Mouse (Mus musculus) myocyte (in vitro differentiated cells): ENCODE results near the gene Hist1h2bg.
"Not testable (repeated sequence)": the region's sequence is repeated elsewhere in the genome, so short reads cannot be mapped to it uniquely, and the experiment has no call there.

Experiments
- CEBPB ChIP-seq: IDR thresholded peaks from 2 replicates; pipeline ENCODE4 v1.6.1; 2011; ENCODE audit warnings: mild to moderate bottlenecking, moderate library complexity; ENCODE audit not compliant: poor library complexity, insufficient read depth, severe bottlenecking
- E2F4 ChIP-seq: IDR thresholded peaks from one replicate; pipeline ENCODE4 v1.6.1; 2011; ENCODE audit warnings: mild to moderate bottlenecking, control low read depth, moderate library complexity; ENCODE audit not compliant: insufficient read depth
- MAX ChIP-seq: IDR thresholded peaks from one replicate; pipeline ENCODE4 v1.6.1; 2011; ENCODE audit warnings: low read depth, mild to moderate bottlenecking, control low read depth
- MYOD1 ChIP-seq, 3 experiments: IDR thresholded peaks; one replicate each; pipeline ENCODE4 v1.6.1; 2011; ENCODE audit warnings: control low read depth in 2 of 3, low read depth in 2 of 3, mild to moderate bottlenecking in 2 of 3, moderate library complexity in 1 of 3; ENCODE audit not compliant: insufficient read length in 2 of 3, control insufficient read depth in 1 of 3
- MYOG ChIP-seq, 3 experiments: IDR thresholded peaks; one replicate each; pipeline ENCODE4 v1.6.1; 2011; ENCODE audit warnings: control low read depth in 2 of 3, low read depth in 2 of 3, mild to moderate bottlenecking in 2 of 3; ENCODE audit not compliant: insufficient read length in 2 of 3, control insufficient read depth in 1 of 3, insufficient read depth in 1 of 3
- POLR2A ChIP-seq: IDR thresholded peaks from one replicate; pipeline ENCODE4 v1.6.1; 2011; ENCODE audit warnings: low read depth, mild to moderate bottlenecking, control low read depth, moderate library complexity; ENCODE audit not compliant: insufficient read length
- POLR2AphosphoS2 ChIP-seq: IDR thresholded peaks from one replicate; pipeline ENCODE4 v1.6.1; 2011; ENCODE audit warnings: low read depth, control low read depth; ENCODE audit not compliant: insufficient read length
- REST ChIP-seq: IDR thresholded peaks from one replicate; pipeline ENCODE4 v1.6.1; 2011; ENCODE audit warnings: mild to moderate bottlenecking, control low read depth, moderate library complexity; ENCODE audit not compliant: insufficient read depth, insufficient read length
- TCF12 ChIP-seq: IDR thresholded peaks from one replicate; pipeline ENCODE4 v1.6.1; 2011; ENCODE audit warnings: mild to moderate bottlenecking, control low read depth; ENCODE audit not compliant: poor library complexity, insufficient read depth, severe bottlenecking
- TCF3 ChIP-seq: IDR thresholded peaks from one replicate; pipeline ENCODE4 v1.6.1; 2011; ENCODE audit warnings: low read depth, control low read depth; ENCODE audit not compliant: insufficient read length
- USF1 ChIP-seq: IDR thresholded peaks from one replicate; pipeline ENCODE4 v1.6.1; 2011; ENCODE audit warnings: low read depth, mild to moderate bottlenecking, control low read depth, moderate library complexity

GRCm38 (mm10) chr13:23535137-23536075, 35.8 kb upstream of the Hist1h2bg start, which contains the start of gene Hist1h3g:
- TF ChIP-seq MYOD1 (IDR thresholded peaks at IDR 0.05; ENCODE audit: control insufficient read depth in 1 of 3, insufficient read length in 2 of 3, low read depth in 2 of 3); MYOG (IDR thresholded peaks at IDR 0.05; ENCODE audit: control insufficient read depth in 1 of 3, insufficient read depth in 1 of 3, insufficient read length in 2 of 3, low read depth in 2 of 3); REST; USF1; CEBPB; TCF3; TCF12: not testable (repeated sequence)
- TF ChIP-seq E2F4 (peak; percentile 100), POLR2A (peak; percentile 91), MAX (peak; percentile 56), POLR2AphosphoS2 (peak; percentile 98)
